Mouse (Mus musculus) thymus, adult 2 months (tissue): ENCODE results near the gene Ppp1r1b.

Experiments used
- CTCF ChIP-seq: fragments of 200-500 bp; IDR thresholded peaks from 2 replicates; pipeline ENCODE4 v1.5.1; 2012; ENCODE audit warnings: mild to moderate bottlenecking, control low read depth, low read length, moderate library complexity, borderline replicate concordance; ENCODE audit not compliant: control insufficient read depth, poor library complexity, insufficient read depth; ENCODE audit errors: extremely low read depth
- POLR2A ChIP-seq: fragments of 200-500 bp; IDR thresholded peaks from 2 replicates; pipeline ENCODE4 v1.6.1; 2012; ENCODE audit warnings: mild to moderate bottlenecking, low read length, control low read depth, moderate library complexity; ENCODE audit not compliant: control insufficient read depth, poor library complexity, insufficient read depth; ENCODE audit errors: extremely low read depth

GRCm38 (mm10) chr11:98386596-98386995, 38.4 kb downstream of the Ppp1r1b start:
- TF ChIP-seq CTCF (no peak), POLR2A (no peak)
